Mouse (Mus musculus) midbrain, postnatal 0 days (tissue): ENCODE data around the gene Gm20388. TPM values are rescaled to one million over a fixed set of nuclear protein-coding genes. Genes with fewer than 3 reads are reported as not detected.

ENCODE experiments used
- ATAC-seq: fragments of 200-750 bp; cut with Nextera tagmentation; 2 replicates; pipeline ENCODE4 v1.8.0; 2017; ENCODE audit warnings: moderate number of reproducible peaks, mild to moderate bottlenecking, moderate TSS enrichment, moderate library complexity; ENCODE audit not compliant: low FRiP score
- DNase-seq: peaks from one replicate; pipeline ENCODE4 v3.0.0-alpha.2; 2015; ENCODE audit warnings: low spot score
- H3K27ac ChIP-seq: fragments of 300-500 bp; sonication (generic); 2 replicates; pipeline ENCODE4 v1.5.1; 2014; ENCODE audit warnings: low read depth, mild to moderate bottlenecking, low read length, mixed read lengths
- H3K27me3 ChIP-seq: fragments of 300-500 bp; sonication (generic); 2 replicates; pipeline ENCODE4 v1.6.1; 2014; ENCODE audit warnings: low read length, control low read depth, mixed read lengths; ENCODE audit not compliant: insufficient read depth
- H3K36me3 ChIP-seq: fragments of 300-500 bp; sonication (generic); 2 replicates; pipeline ENCODE4 v1.6.1; 2014; ENCODE audit warnings: low read length, control low read depth, mixed read lengths; ENCODE audit not compliant: insufficient read depth
- H3K4me1 ChIP-seq: fragments of 300-500 bp; sonication (generic); 2 replicates; pipeline ENCODE4 v1.6.1; 2014; ENCODE audit warnings: mild to moderate bottlenecking, control low read depth, antibody characterized with exemption, low read length, mixed read lengths; ENCODE audit not compliant: insufficient read depth
- H3K4me2 ChIP-seq: fragments of 300-500 bp; sonication (generic); 2 replicates; pipeline ENCODE4 v1.6.1; 2014; ENCODE audit warnings: low read depth, mild to moderate bottlenecking, low read length, mixed read lengths; ENCODE audit not compliant: poor library complexity, severe bottlenecking
- H3K4me3 ChIP-seq: fragments of 300-500 bp; sonication (generic); 2 replicates; pipeline ENCODE4 v1.5.1; 2014; ENCODE audit warnings: low read depth, mild to moderate bottlenecking, low read length, moderate library complexity
- H3K9ac ChIP-seq: fragments of 300-500 bp; sonication (generic); replicated peaks from 2 replicates; pipeline ENCODE4 v1.6.1; 2014; ENCODE audit warnings: mild to moderate bottlenecking, low read length, moderate library complexity, mixed read lengths; ENCODE audit not compliant: poor library complexity, severe bottlenecking
- H3K9me3 ChIP-seq: fragments of 300-500 bp; sonication (generic); 2 replicates; pipeline ENCODE4 v1.6.1; 2016; ENCODE audit warnings: low read length, control low read depth
- CTCF ChIP-seq: IDR thresholded peaks from 2 replicates; pipeline ENCODE4 v1.5.1; 2016; ENCODE audit warnings: antibody characterized with exemption, mild to moderate bottlenecking
- WGBS: fragments of 180-500 bp; shearing (Covaris S2); extraction: QIAGEN DNeasy Blood & Tissue Kit; methylation state at CpG from one replicate; pipeline ENCODE4 v1.1.7; 2014; 5-methylcytosine and 5-hydroxymethylcytosine counted together
- polyA plus RNA-seq: library from polyadenylated mRNA; unstranded; fragments of >200 nt; fragmentation: Nextera tagmentation; extraction: Ambion mirVana; gene quantifications from 2 replicates; pipeline ENCODE4 v1.2.1, GENCODE M21; 2015
- total RNA-seq: library from RNA; depleted of rRNA; stranded (reverse); fragments of >200 nt; gene quantifications from 2 replicates; pipeline ENCODE4 v1.2.3, GENCODE M21; 2014

Gene Gm20388
- total and polyA plus RNA-seq, 2 experiments from 2014 or later, result 74.2 TPM; not detected in 1

DNA sequence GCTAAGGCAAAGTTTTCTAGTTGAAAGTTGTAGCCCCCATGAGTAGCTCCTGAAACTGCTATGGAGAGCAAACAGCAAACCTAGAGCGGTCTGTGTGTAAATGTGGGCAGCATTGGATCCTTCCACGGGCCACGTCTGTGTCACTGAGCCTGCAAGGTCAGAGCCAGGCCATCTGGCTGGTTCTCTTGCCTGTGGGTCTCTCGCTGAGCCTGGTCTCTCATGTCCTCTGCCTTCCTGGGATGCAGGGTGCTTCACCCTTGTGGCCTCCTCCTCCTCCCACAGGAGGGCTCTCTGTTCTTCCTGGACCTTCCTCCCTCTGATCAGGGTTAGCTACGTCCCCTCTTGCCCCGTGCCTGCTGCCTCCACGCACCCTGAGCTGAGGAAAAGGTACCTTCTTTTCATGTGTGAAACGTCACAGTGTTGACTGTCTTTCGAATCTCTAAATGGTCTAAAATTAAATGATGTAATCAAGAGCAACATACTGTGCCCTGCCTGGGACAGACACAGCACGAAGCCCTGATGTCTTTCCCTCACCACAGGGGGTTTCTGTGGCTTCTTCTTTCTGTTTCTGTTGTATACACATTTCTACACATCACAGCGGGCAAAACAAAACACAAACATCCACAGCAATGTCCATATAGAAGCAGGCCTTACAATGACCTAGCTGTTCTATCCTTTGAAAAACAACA is 4373.1 kb downstream of the Gm20388 start:
- H3K9me3 ChIP-seq, result no peaks in the 10 kb centered on the region
- no peak overlapping the region for H3K4me2 ChIP-seq
- no peak for ATAC-seq
- 30% methylated on average over 11 of the region's 11 CpGs for WGBS
- DNase-seq, result no peak
- H3K4me3 ChIP-seq, result no peak overlapping the region
- peak overlapping the region; percentile 73 for H3K27ac ChIP-seq
- H3K4me1 ChIP-seq, result peaks cover 41% of the 10 kb centered on the region
- no peaks in the 10 kb centered on the region for H3K36me3 ChIP-seq
- no peaks in the 10 kb centered on the region for H3K27me3 ChIP-seq
- 0 out of 2 replicates have a peak overlapping the region, but pooled peaks have one; percentile 4 for H3K9ac ChIP-seq
- TF ChIP-seq CTCF, result no peak

DNA sequence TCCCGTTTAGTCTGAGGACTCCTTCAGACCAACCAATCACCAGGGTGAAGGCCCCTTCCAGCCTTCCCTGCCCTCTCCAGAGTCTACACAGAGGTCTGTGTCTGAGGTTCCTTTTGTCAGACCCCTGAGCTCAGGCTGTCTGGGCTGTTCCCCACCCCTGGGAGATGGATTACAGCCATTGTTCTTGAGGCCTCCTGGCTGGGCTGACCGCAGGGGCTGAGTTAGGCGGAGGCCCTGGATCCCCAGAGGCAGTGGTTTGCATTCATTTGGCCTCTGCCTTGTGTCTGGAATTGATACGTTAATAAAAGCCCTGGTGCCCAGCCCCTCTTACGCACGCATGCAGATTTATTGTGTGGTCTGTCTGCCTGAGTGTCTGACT is 4373.7 kb downstream of the Gm20388 start:
- 0 out of 2 replicates have a peak overlapping the region, but pooled peaks have one; percentile 4 for H3K9ac ChIP-seq
- no peaks in the 10 kb centered on the region for H3K9me3 ChIP-seq
- H3K36me3 ChIP-seq, result no peaks in the 10 kb centered on the region
- no peak for TF ChIP-seq CTCF
- DNase-seq, result peak; percentile 49
- no peak overlapping the region for H3K4me3 ChIP-seq
- peak overlapping the region; percentile 73 for H3K27ac ChIP-seq
- WGBS, result 17% methylated on average over 6 of the region's 6 CpGs
- H3K4me2 ChIP-seq, result no peak overlapping the region
- no peaks in the 10 kb centered on the region for H3K27me3 ChIP-seq
- peaks cover 41% of the 10 kb centered on the region for H3K4me1 ChIP-seq
- ATAC-seq, result peak; percentile 44

DNA sequence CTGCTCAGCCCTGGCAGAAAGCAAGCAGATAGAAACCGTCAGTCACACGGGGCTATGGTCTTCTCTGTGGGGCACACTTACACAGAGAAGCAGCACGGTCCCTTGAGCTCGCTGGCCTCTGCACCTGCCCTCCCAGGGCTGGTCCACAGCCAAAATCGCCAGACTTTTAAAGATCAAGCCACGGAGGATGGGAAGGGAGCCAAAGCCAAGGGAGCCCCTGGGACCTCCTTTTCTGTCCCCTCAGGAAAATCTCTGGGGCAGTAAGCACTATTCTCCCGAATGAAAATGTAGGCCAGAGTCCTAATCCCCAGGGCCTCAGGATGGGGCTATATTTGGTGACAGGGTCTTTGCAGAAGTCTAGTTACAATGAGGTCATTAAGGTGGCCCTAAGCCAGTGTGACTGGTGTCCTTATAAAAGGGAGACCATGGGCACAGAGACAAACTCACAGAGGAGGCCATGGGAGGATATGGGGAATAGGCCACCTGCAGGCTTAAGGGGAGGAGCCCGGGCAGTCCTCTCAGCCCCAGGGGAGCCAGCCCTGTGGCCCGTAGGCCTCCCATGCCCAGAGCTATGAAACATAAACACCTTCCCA is 4374.4 kb downstream of the Gm20388 start:
- DNase-seq, result peak; percentile 57
- Histone ChIP-seq H3K9ac (no peak overlapping the region), H3K4me1 (peaks cover 41% of the 10 kb centered on the region), H3K36me3 (no peaks in the 10 kb centered on the region), H3K4me3 (no peak overlapping the region), H3K9me3 (no peaks in the 10 kb centered on the region), H3K4me2 (no peak overlapping the region), H3K27me3 (no peaks in the 10 kb centered on the region), H3K27ac (peak overlapping the region; percentile 73)
- ATAC-seq, result 0 out of 2 replicates have a peak, but pooled peaks have one; percentile 21
- WGBS, result 10% methylated on average over 9 of the region's 9 CpGs
- TF ChIP-seq CTCF, result no peak

DNA sequence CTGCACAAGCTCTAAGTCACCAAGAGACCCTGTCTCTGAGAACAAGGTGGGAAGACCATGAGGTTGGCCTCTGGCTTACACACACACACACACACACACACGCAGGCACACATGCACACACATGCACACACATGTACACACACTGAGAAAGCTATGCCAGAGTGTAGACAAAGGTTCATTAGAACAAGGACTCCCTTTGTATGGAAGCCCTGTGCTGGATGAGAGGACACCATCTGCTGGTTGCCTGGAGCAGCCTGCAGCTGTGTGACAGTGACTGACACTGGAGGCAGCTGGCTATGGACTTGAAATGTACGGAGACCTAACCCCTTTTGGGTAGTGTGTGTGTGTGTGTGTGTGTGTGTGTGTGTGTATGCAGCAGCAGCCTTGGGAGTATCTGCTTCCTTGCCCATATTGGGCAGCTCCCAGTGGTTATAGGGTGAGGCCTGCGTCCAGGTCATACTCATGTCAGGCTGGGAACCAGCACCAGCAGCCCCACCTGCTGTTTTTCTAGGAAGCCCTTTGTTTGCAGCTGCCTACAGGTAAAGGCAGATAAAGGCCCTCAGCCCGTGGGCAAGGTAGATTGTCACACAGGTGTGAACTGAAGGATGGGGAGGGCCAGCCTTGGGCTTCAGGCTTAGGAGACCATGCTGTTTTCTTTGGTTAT is 4376.0 kb downstream of the Gm20388 start:
- Histone ChIP-seq H3K4me2 (no peak overlapping the region), H3K27me3 (no peaks in the 10 kb centered on the region), H3K36me3 (no peaks in the 10 kb centered on the region), H3K9ac (no peak overlapping the region), H3K4me3 (no peak overlapping the region), H3K9me3 (no peaks in the 10 kb centered on the region), H3K27ac (no peak overlapping the region), H3K4me1 (peaks cover 41% of the 10 kb centered on the region)
- whole genome bisulfite sequencing, result 60% methylated on average over 4 of the region's 4 CpGs
- DNase-seq (peak; percentile 66), ATAC-seq (0 out of 2 replicates have a peak, but pooled peaks have one; percentile 17)
- TF ChIP-seq CTCF, result peak; percentile 65

DNA sequence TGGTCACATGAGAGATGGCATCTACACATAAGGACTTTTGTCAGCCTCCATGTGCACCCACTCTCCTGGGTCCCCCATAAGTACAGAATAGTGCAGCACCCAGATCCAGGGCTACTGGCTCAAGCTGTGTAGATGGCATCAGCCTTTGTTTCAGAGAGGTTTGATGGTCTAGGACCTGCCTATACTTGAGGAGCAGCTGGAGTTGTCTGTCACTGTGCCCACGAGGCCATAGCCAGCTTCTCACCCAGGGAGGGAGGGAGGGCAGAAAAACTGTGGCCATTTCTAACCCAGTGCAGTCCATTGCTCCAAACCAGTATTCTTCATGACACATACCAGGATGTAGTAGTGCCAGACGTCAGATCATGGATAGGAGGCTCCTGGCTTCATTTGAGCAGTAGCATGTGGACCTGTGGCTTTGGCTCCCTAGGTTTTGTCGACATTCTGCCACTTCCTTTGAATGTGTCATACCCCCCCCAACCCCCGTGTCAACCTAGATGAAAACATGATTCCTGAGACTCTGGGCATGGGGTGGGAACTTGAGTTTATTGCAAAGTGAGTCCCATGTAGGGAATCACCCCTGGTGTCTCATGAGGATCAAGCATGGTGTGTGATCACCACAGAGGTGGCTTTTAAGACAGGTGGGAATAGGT is 4377.7 kb downstream of the Gm20388 start:
- Histone ChIP-seq H3K4me2 (no peak overlapping the region), H3K9ac (no peak overlapping the region), H3K27ac (no peak overlapping the region), H3K27me3 (no peaks in the 10 kb centered on the region), H3K36me3 (no peaks in the 10 kb centered on the region; the same call in 1 of the 2 replicates), H3K4me3 (no peak overlapping the region), H3K9me3 (no peaks in the 10 kb centered on the region), H3K4me1 (peaks cover 29% of the 10 kb centered on the region)
- DNase-seq (no peak), ATAC-seq (no peak)
- WGBS, result 75% methylated on average over 4 of the region's 4 CpGs
- no peak for TF ChIP-seq CTCF
